Mouse (Mus musculus) cortical plate, adult 2 months (tissue): ENCODE data around the gene Zfp523. TPM values are rescaled to one million over a fixed set of nuclear protein-coding genes. Genes with fewer than 3 reads are reported as not detected.

Experiments used
- H3K27ac ChIP-seq: fragments of 200-500 bp; 2 replicates; pipeline ENCODE4 v1.5.1; 2012; ENCODE audit warnings: low read length, control low read depth, inconsistent platforms; ENCODE audit not compliant: insufficient read depth
- H3K4me1 ChIP-seq: fragments of 200-500 bp; 2 replicates; pipeline ENCODE4 v1.6.1; 2011; ENCODE audit warnings: low read length; ENCODE audit not compliant: control insufficient read depth, insufficient read depth
- H3K4me3 ChIP-seq: fragments of 200-500 bp; 2 replicates; pipeline ENCODE4 v1.5.1; 2011; ENCODE audit warnings: mild to moderate bottlenecking, low read length, control low read depth; ENCODE audit not compliant: insufficient read depth
- CTCF ChIP-seq: fragments of 200-500 bp; IDR thresholded peaks from 2 replicates; pipeline ENCODE4 v1.5.1; 2011; ENCODE audit warnings: mild to moderate bottlenecking, control low read depth, low read length; ENCODE audit not compliant: insufficient read depth; ENCODE audit errors: extremely low read depth
- POLR2A ChIP-seq: fragments of 200-500 bp; IDR thresholded peaks from 2 replicates; pipeline ENCODE4 v1.6.1; 2011; ENCODE audit warnings: mild to moderate bottlenecking, low read length, control low read depth; ENCODE audit not compliant: insufficient read depth; ENCODE audit errors: extremely low read depth
- polyA plus RNA-seq: library from polyadenylated mRNA; depleted of rRNA; stranded (reverse); fragments of >200 nt; gene quantifications from 2 replicates; pipeline ENCODE4 v1.2.3, GENCODE M21; 2012; rRNA removed

Zfp523 gene
- polyA plus RNA-seq, 1 experiment = 110 TPM

DNA sequence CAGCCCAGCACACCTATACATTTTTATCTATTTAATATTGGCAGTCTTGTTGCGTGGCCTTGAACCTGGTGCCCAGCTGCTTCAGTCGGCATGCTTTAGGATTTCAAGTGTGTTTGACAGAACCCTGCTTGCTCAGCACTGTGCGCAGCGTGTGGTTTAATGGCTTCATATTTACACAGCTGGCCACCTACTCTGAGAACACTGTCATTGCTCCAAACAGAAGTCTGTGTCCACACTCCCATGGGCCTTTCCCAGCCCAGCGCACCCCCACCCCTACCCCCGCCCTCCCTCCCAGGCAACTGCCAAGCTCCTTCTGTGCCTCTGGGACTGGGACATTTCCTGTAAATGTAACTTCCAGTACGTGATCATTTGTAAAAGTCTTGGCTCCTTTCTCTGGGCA is 76.3 kb downstream of the Zfp523 start:
- TF ChIP-seq POLR2A = no peak
- no peak for TF ChIP-seq CTCF
- Histone ChIP-seq H3K4me3 (no peak overlapping the region), H3K4me1 (no peaks in the 10 kb centered on the region; the same call in 1 of the 2 replicates), H3K27ac (no peak overlapping the region)

DNA sequence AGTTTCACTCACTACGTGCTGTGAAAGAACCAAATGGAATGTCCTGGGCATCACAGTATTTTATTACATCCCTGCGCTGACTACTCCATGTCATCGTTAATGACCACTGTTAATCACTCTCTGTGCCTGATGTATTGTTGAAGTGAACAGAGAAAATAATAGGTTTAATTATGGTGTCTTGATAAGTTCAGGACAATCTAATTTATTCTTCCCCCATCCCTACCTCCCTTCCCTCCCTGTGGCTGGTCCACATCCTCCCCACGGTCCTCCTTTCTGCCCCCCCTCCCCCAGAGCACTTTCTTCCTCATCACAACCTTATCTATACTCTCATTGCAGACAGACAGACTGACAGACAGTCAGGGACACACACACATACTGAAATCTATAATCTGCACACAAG is 77.9 kb downstream of the Zfp523 start:
- Histone ChIP-seq H3K4me3 (no peak overlapping the region), H3K27ac (no peak overlapping the region), H3K4me1 (no peaks in the 10 kb centered on the region; the same call in 1 of the 2 replicates)
- TF ChIP-seq CTCF (no peak), POLR2A (no peak)

Other genes with a start within 250 kb of the Zfp523 start
- 0.30 and 0.44 TPM in 2 replicates for gene Tcp11, start 96.5 kb upstream of the Zfp523 start, polyA plus RNA-seq
- gene Scube3, start 35.0 kb upstream of the Zfp523 start, polyA plus RNA-seq = 0.64 and 3.0 TPM in 2 replicates
- gene Def6, start 30.6 kb downstream of the Zfp523 start, polyA plus RNA-seq = 3.7 and 4.5 TPM in 2 replicates
- 24.2 TPM in 2 replicates for gene Ppard, start 55.6 kb downstream of the Zfp523 start, polyA plus RNA-seq
- gene Fance, start 136.4 kb downstream of the Zfp523 start, polyA plus RNA-seq = 13.7 and 14.4 TPM in 2 replicates
- 705 and 712 TPM in 2 replicates for gene Rpl10a, start 151.3 kb downstream of the Zfp523 start, polyA plus RNA-seq
- 2.5 and 3.1 TPM in 2 replicates for gene Tead3, start 173.7 kb downstream of the Zfp523 start, polyA plus RNA-seq
- gene Tulp1, start 188.1 kb downstream of the Zfp523 start, polyA plus RNA-seq = not detected in 2 replicates